ENCODE assay signal across 28 mouse cellular contexts in the genomic region with DNA sequence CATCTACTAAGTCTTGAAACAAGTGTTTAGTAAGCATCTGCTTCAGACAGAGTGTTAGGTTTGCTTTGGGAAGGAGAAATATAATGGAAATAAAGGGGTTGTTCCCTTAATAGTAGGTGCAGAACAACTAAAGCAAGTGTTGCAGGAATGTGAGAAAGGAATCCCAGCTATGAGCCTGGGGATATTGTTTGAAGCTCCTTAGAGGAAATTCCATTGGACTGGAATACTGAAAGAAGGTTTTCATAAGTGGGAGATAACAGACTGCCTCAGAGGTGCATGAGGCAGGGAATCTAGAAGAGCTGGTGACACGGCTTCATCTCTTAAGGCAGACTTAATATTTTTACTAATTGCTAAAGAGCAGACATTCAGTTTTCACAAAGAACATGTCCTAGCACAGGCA.
DNase-seq lines count a peak whose midpoint lies in the region; ATAC-seq and TF ChIP-seq lines count a peak whose summit lies in the region.
"Had no signal": no experiment of that assay in that cellular context is flagged by ENCODE, and none has a peak within 500 bp of the region (broad histone marks: within the 10 kb centered on the region; RNA-seq: fewer than 3 reads in every experiment).

No protein-coding gene starts in this region.

- H3K36me3 ChIP-seq in heart, embryonic 12.5 days: no peaks in the 10 kb centered on the region
- H3K36me3 ChIP-seq in lung, postnatal 0 days (ENCODE audit: insufficient read depth, low read length): no peaks in the 10 kb centered on the region
- H3K36me3 ChIP-seq: forebrain, embryonic 10.5 days; G1E; heart, embryonic 15.5 days had no signal

- H3K9me3 ChIP-seq in heart, embryonic 12.5 days (replicated peaks): no peaks in the 10 kb centered on the region
- no peaks in the 10 kb centered on the region for H3K9me3 ChIP-seq in lung, postnatal 0 days (ENCODE audit: low read length)
- H3K9me3 ChIP-seq: forebrain, embryonic 10.5 days; forebrain, embryonic 13.5 days; heart, embryonic 15.5 days had no signal

- H3K4me2 ChIP-seq in heart, embryonic 12.5 days: no peak overlapping the region
- no peak overlapping the region for H3K4me2 ChIP-seq in lung, postnatal 0 days (replicated peaks; ENCODE audit: low read depth, low read length)
- H3K4me2 ChIP-seq: forebrain, embryonic 13.5 days; heart, embryonic 11.5 days; heart, embryonic 15.5 days; hindbrain, embryonic 14.5 days had no signal

- no peak overlapping the region for H3K4me3 ChIP-seq in heart, embryonic 12.5 days
- no peak overlapping the region for H3K4me3 ChIP-seq in lung, postnatal 0 days (ENCODE audit: low read depth, low read length)
- H3K4me3 ChIP-seq: forebrain, embryonic 10.5 days; forebrain, embryonic 13.5 days; gastrocnemius, adult 2 months; heart, embryonic 15.5 days had no signal

- no peaks in the 10 kb centered on the region for H3K27me3 ChIP-seq in heart, embryonic 12.5 days (replicated peaks)
- H3K27me3 ChIP-seq in lung, postnatal 0 days (replicated peaks; ENCODE audit: insufficient read depth, low read length): no peaks in the 10 kb centered on the region
- H3K27me3 ChIP-seq: CH12.LX; forebrain, embryonic 13.5 days; heart, embryonic 15.5 days had no signal

- intact Hi-C loops in heart, postnatal 14 days (cut with DNase I): no loop called here

- H3K4me1 ChIP-seq in heart, embryonic 12.5 days (replicated peaks): peaks cover 6% of the 10 kb centered on the region; the same call in 1 of the 2 replicates
- H3K4me1 ChIP-seq in lung, postnatal 0 days (ENCODE audit: insufficient read depth, low read depth, low read length): no peaks in the 10 kb centered on the region
- H3K4me1 ChIP-seq: forebrain, embryonic 10.5 days; forebrain, embryonic 13.5 days had no signal

- peak; percentile 78 for TF ChIP-seq EP300 in lung, postnatal 0 days (IDR thresholded peaks at IDR 0.05)

- no peak for ATAC-seq in heart, embryonic 12.5 days (ENCODE audit: insufficient number of reproducible peaks, low FRiP score)
- ATAC-seq in lung, postnatal 0 days: no peak; the same call in 1 of the 2 replicates
- no peak for ATAC-seq in cerebellum, adult (ENCODE audit: insufficient number of reproducible peaks, low FRiP score, low TSS enrichment)
- ATAC-seq: activated CD4-positive, CD25-positive, alpha-beta regulatory T cell, adult 4 months; forebrain, embryonic 13.5 days; forebrain, postnatal 0 days; hindbrain, postnatal 0 days; inflammation-experienced regulatory T-cells, adult 6 months had no signal

- peak overlapping the region; percentile 29; the same call in 1 of the 2 replicates for H3K27ac ChIP-seq in heart, embryonic 12.5 days (ENCODE audit: poor library complexity, severe bottlenecking)
- H3K27ac ChIP-seq in lung, postnatal 0 days (ENCODE audit: low read length): no peak overlapping the region
- H3K27ac ChIP-seq: forebrain, embryonic 10.5 days; forebrain, embryonic 13.5 days; gastrocnemius, adult 2 months; heart, embryonic 15.5 days; hindbrain, embryonic 14.5 days; hindbrain, postnatal 0 days had no signal

- no peak for TF ChIP-seq CTCF in lung, postnatal 0 days (IDR thresholded peaks at IDR 0.05)

- no peak for DNase-seq in heart, postnatal 14 days
- DNase-seq in lung, postnatal 0 days (ENCODE audit: low spot score): no peak
- no peak for DNase-seq in lung, postnatal 14 days
- peak; percentile 46 for DNase-seq in 3T3-L1 (ENCODE audit: low read depth, low spot score)
- DNase-seq: adrenal gland, adult 8-10 months; adrenal gland, postnatal 25 days; B cell, adult 2 months; cerebellum, adult 18-20 months; cerebellum, adult 9-10 months; cerebellum, postnatal 14 days; forebrain, postnatal 0 days; gastrocnemius, adult 2 months; gastrocnemius, postnatal 14 days; heart, adult 11 months; heart, postnatal 10 days; heart, postnatal 4 days had no signal

- no peak overlapping the region for H3K9ac ChIP-seq in heart, embryonic 12.5 days
- H3K9ac ChIP-seq in lung, postnatal 0 days (replicated peaks; ENCODE audit: low read depth): no peak overlapping the region
- H3K9ac ChIP-seq: forebrain, embryonic 13.5 days; forebrain, postnatal 0 days; heart, embryonic 15.5 days; hindbrain, embryonic 14.5 days had no signal

- WGBS in heart, embryonic 12.5 days: 18% methylated on average over 1 of the region's 1 CpGs
- WGBS in lung, postnatal 0 days: 48% methylated on average over 1 of the region's 1 CpGs
